Mouse (Mus musculus) kidney, adult 2 months (tissue): Measurements from ENCODE around the gene Gh.

ENCODE experiments used
- CTCF ChIP-seq: fragments of 200-500 bp; conservative IDR thresholded peaks from 2 replicates; pipeline ENCODE4 v1.5.1; 2011; ENCODE audit warnings: low read depth, mild to moderate bottlenecking, control low read depth, low read length, moderate library complexity, mixed read lengths; ENCODE audit not compliant: insufficient read depth, insufficient read length
- POLR2A ChIP-seq: fragments of 200-500 bp; IDR thresholded peaks from one replicate; pipeline ENCODE4 v1.6.1; 2011; ENCODE audit warnings: low read depth, low read length, control low read depth

- TF ChIP-seq POLR2A (no peak), CTCF (no peak)
These were observed 27.9 kb downstream of the Gh start for GRCm38 (mm10) chr11:106273811-106274210.
